9 mouse cellular contexts compared by ENCODE assay signal in the genomic region with DNA sequence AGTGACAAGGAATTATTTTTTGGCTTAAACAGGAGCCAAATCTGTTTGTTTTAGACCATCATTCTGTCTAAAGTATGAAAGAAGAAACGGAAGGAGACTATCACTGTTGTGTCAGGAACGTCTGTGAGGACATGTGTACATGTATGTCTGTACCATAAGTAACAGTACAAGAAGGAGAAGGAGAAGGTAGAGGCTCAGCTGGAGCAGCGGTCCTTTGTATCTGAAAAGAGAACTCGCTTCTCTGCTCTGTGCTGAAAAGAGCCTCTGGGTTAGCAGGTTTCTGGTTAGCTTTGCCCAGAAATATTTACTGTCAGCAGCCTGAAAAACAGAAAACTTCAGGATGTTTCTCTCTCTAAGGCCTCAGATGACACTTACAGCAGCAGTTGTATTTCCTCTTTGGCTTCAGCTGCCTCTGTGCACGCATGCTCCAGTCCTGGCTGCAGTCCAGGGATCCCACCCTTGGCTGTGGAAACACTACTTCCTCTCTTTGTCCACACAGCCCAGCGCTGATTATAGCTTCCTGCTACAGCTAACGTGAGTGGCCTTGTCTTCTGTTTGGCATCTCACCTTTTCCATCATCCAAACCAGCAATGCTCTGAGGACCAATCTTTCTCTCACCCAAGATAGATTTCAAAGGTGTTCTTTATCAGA.
DNase-seq lines count a peak whose midpoint lies in the region; ATAC-seq and TF ChIP-seq lines count a peak whose summit lies in the region.
"Had no signal": no experiment of that assay in that cellular context is flagged by ENCODE, and none has a peak within 500 bp of the region (broad histone marks: within the 10 kb centered on the region; RNA-seq: fewer than 3 reads in every experiment).

No protein-coding gene starts in this region.

- peak overlapping the region; percentile 92 for H3K27ac ChIP-seq in kidney, adult 2 months (ENCODE audit: insufficient read depth, low read depth, low read length)
- H3K27ac ChIP-seq in liver, embryonic 12.5 days = peak overlapping the region; percentile 66
- H3K27ac ChIP-seq: neural tube, embryonic 12.5 days had no signal

- no peak overlapping the region for H3K4me3 ChIP-seq in kidney, adult 2 months (ENCODE audit: insufficient read depth, low read depth, low read length)
- H3K4me3 ChIP-seq in liver, embryonic 12.5 days = no peak overlapping the region
- H3K4me3 ChIP-seq: neural tube, embryonic 12.5 days had no signal

- H3K27me3 ChIP-seq in kidney, adult 2 months (replicated peaks; ENCODE audit: control insufficient read depth, insufficient read depth, low read length) = no peaks in the 10 kb centered on the region
- no peaks in the 10 kb centered on the region for H3K27me3 ChIP-seq in liver, embryonic 12.5 days (replicated peaks)
- H3K27me3 ChIP-seq: neural tube, embryonic 12.5 days had no signal

- no peak overlapping the region for H3K9ac ChIP-seq in liver, embryonic 12.5 days
- H3K9ac ChIP-seq: neural tube, embryonic 12.5 days had no signal

- no peak for TF ChIP-seq CTCF in kidney, adult 2 months (conservative IDR thresholded peaks at IDR 0.05; ENCODE audit: insufficient read depth, insufficient read length, low read depth, low read length)

- H3K36me3 ChIP-seq in kidney, adult 2 months (ENCODE audit: control insufficient read depth, insufficient read depth, low read length) = no peaks in the 10 kb centered on the region
- H3K36me3 ChIP-seq in liver, embryonic 12.5 days = no peaks in the 10 kb centered on the region
- H3K36me3 ChIP-seq: neural tube, embryonic 12.5 days had no signal

- peaks cover 3% of the 10 kb centered on the region; the same call in 1 of the 2 replicates for H3K4me1 ChIP-seq in kidney, adult 2 months (ENCODE audit: control insufficient read depth, insufficient read depth, low read length)
- H3K4me1 ChIP-seq in liver, embryonic 12.5 days = no peaks in the 10 kb centered on the region
- H3K4me1 ChIP-seq: neural tube, embryonic 12.5 days had no signal

- no peaks in the 10 kb centered on the region for H3K9me3 ChIP-seq in liver, embryonic 12.5 days (replicated peaks)
- H3K9me3 ChIP-seq: neural tube, embryonic 12.5 days had no signal

- 51% methylated on average over 7 of the region's 7 CpGs for WGBS in kidney, adult 2 months
- 27% methylated on average over 7 of the region's 7 CpGs for WGBS in liver, embryonic 12.5 days (ENCODE audit: insufficient replicate concordance)

- no peak overlapping the region for H3K4me2 ChIP-seq in liver, embryonic 12.5 days
- H3K4me2 ChIP-seq: neural tube, embryonic 12.5 days had no signal

- TF ChIP-seq POLR2A in kidney, adult 2 months (IDR thresholded peaks at IDR 0.05; ENCODE audit: low read depth, low read length) = no peak

- no peak for ATAC-seq in CD4-positive, CD25-positive, alpha-beta regulatory T cell, adult 4 months
- ATAC-seq in liver, embryonic 12.5 days = peak; percentile 60

- peak; percentile 1 for DNase-seq in CD4-positive, CD25-positive, alpha-beta regulatory T cell, adult 2 months (ENCODE audit: low read depth, low spot score)
- peak; percentile 82 for DNase-seq in adrenal gland, adult 2 months
- DNase-seq in gastrocnemius, postnatal 4 days (ENCODE audit: low spot score in 2 of 2) = peak; percentile 81 to 92
- peak; percentile 94 for DNase-seq in kidney, adult 2 months
- DNase-seq in ovary, postnatal 14 days (ENCODE audit: low spot score) = peak; percentile 67
- peak; percentile 45 to 76 for DNase-seq in urinary bladder, postnatal 36 days (ENCODE audit: low spot score in 2 of 2)

Comparison
In these comparisons a context has a peak if more than half of its experiments do, and no peak if none do; other contexts are left out.
1. DNase-seq: peak in every context shown above with its lines; median percentile 94 in kidney, adult 2 months; 86 in gastrocnemius, postnatal 4 days; 82 in adrenal gland, adult 2 months; 67 in ovary, postnatal 14 days; 60 in urinary bladder, postnatal 36 days; 1 in CD4-positive, CD25-positive, alpha-beta regulatory T cell, adult 2 months.